Mouse (Mus musculus): ENCODE results near the gene Pdlim3.
"Not testable (repeated sequence)": the region's sequence is repeated elsewhere in the genome, so short reads cannot be mapped to it uniquely, and the experiment has no call there.

DNA sequence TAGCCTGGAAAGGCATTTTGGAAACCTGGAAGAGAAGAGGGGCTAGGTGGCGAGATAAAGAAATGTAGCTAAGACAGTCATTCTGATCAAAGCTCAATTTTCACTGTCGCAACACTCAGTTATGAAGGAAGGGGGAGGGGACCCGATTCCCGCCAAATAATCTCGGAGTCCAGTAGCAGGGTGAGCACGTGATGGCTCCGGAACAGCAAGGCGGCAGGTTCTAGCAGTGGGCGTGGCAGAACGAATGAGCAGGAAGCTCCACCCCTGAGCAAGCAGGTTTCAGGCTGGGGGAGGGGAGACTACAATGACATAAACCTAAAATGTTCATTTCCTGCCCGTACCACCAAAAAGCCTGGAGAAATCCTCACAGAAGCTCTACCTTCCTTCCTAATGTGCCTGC, 13.7 kb upstream of the Pdlim3 start:
- not testable (repeated sequence) for TF ChIP-seq POLR2A, CTCF (IDR thresholded peaks at IDR 0.05; ENCODE audit: insufficient read depth, low read depth, low read length)
